Mouse (Mus musculus) bone marrow macrophage, adult 2 months (primary cell): ENCODE results near the gene Hist1h2bq. TPM values are rescaled to one million over a fixed set of nuclear protein-coding genes. Genes with fewer than 3 reads are reported as not detected.

Experiments
- H3K27ac ChIP-seq: 2 replicates; pipeline ENCODE4 v1.5.1; 2012; ENCODE audit warnings: low read depth, low read length; ENCODE audit not compliant: insufficient read depth
- H3K4me1 ChIP-seq: 2 replicates; pipeline ENCODE4 v1.6.1; 2012; ENCODE audit warnings: low read length; ENCODE audit not compliant: control insufficient read depth, insufficient read depth
- H3K4me3 ChIP-seq: 2 replicates; pipeline ENCODE4 v1.5.1; 2012; ENCODE audit warnings: mild to moderate bottlenecking, low read length, moderate library complexity; ENCODE audit not compliant: insufficient read depth
- CTCF ChIP-seq: IDR thresholded peaks from 2 replicates; pipeline ENCODE4 v1.5.1; 2012; ENCODE audit warnings: low read depth, mild to moderate bottlenecking, low read length, moderate library complexity
- POLR2A ChIP-seq: IDR thresholded peaks from 2 replicates; pipeline ENCODE4 v1.6.1; 2012; ENCODE audit warnings: mild to moderate bottlenecking, low read depth, low read length, borderline replicate concordance
- polyA plus RNA-seq: library from polyadenylated mRNA; stranded (reverse); fragments of >200 nt; gene quantifications from 2 replicates; pipeline ENCODE4 v1.2.4, GENCODE M21; 2012; ENCODE audit not compliant: missing spikeins, insufficient read depth, insufficient read length

The Hist1h2bq gene
- polyA plus RNA-seq, 1 experiment, result 6.5 TPM

- peak overlapping the region; percentile 38 for H3K4me3 ChIP-seq
- no peak for TF ChIP-seq POLR2A
- TF ChIP-seq CTCF, result no peak
- H3K27ac ChIP-seq, result peak overlapping the region; percentile 67
- peaks cover 24% of the 10 kb centered on the region for H3K4me1 ChIP-seq
Observed at GRCm38 (mm10) chr13:21787760-21788593, 22.0 kb downstream of the Hist1h2bq start.

- Histone ChIP-seq H3K27ac (peak within 1 kb of the TSS; percentile 86), H3K4me1 (peaks cover 23% of the 10 kb centered on the region), H3K4me3 (peak within 1 kb of the TSS; percentile 58)
Observed at GRCm38 (mm10) chr13:21786899-21787629, 22.9 kb downstream of the Hist1h2bq start, which contains the start of the genes Hist1h2an and Hist1h2bp. Gene Hist1h2an (minus strand): TSS chr13:21787218. Gene Hist1h2bp (plus strand): TSS chr13:21787461.

DNA sequence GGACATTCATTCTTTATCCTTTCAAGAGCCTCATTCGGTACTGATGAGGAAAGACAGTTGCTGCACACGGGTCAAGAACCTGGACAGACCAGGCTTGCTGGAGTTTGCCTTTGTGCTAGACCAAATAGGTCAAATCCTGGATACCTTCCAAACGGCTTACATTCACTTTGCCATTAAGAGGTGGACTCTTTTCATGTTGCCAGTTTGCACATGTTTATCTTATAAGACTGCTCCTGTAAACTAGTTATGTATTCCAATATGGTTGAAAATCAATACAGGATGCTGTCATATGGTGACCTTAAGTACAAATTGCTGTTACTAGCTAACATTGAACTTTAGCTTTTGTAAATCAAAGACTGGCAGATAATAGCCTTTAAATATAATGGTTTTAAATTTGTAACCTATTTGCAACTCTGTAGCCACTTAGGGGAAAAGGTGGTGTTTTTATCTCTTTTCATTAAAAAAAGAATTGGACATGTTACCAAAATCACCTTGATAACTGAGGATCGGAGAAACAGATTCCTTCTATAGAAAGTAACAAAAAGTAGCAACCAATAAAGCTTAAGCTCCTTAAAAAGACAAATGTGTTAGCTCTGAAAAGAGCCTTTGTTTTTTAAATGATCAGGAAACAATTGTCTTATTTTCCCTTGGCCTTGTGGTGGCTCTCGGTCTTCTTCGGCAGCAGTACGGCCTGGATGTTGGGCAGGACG lies 23.7 kb downstream of the Hist1h2bq start:
- Histone ChIP-seq H3K4me1 (peaks cover 18% of the 10 kb centered on the region), H3K4me3 (peak overlapping the region; percentile 58), H3K27ac (peak overlapping the region; percentile 86)
- TF ChIP-seq POLR2A (no peak), CTCF (no peak)

DNA sequence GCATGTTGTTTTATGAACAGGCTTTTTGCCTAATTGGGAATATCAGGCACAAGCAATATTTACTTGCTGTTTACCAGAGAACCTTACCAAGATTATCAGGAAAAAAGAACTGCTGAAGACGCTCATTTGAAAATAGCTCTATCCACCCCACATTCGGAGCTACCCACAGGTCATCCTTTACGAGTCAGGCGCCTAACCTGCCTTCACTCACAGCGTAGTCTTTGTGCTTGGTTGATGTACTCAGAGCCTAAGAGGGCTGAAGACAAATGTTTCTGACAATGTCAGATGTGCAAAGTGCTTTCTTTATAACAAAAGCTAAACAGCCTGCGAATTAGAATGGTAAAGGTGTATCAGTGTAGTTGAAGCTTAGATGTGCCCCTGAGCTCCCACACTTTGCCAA lies 25.7 kb downstream of the Hist1h2bq start:
- H3K4me1 ChIP-seq, result peaks cover 20% of the 10 kb centered on the region
- TF ChIP-seq CTCF, result no peak
- TF ChIP-seq POLR2A, result no peak
- H3K4me3 ChIP-seq, result no peak overlapping the region
- peak overlapping the region; percentile 89 for H3K27ac ChIP-seq

DNA sequence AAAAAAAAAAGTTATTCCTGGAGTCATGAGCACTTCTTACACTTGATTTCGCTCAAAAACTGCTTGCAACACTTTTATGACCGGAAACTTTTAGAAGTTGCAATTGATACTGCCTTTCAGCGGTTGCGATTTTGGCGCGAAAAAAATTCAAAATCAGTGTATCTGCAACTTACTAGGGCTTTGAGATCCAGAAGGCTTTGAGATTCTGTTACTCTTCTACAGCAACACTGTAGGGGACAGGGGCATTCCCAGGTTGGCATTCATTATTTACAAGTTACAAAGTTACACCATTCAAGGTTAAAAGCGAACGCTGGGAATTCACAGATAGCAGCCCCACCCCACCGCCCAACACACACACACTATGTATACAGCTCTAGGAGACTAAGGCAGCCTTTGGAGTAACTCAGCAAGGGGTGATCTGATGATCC lies 26.2 kb downstream of the Hist1h2bq start:
- Histone ChIP-seq H3K4me1 (peaks cover 20% of the 10 kb centered on the region), H3K4me3 (peak overlapping the region; percentile 18), H3K27ac (peak overlapping the region; percentile 89)
- TF ChIP-seq CTCF, result no peak
- TF ChIP-seq POLR2A, result no peak

DNA sequence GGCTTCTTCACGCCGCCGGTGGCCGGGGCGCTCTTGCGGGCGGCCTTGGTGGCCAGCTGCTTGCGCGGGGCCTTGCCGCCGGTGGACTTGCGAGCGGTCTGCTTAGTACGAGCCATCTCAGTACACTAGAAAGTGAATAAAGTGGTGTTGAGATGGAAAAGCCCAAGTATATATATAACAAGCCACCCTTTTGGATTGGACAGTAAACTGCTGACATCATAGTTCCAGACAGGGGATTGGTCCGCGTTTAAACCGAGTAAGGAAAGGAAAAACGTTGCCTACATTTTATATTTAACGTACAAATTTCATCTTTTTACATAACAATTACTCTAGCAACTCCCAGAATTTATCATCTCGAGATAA lies 26.8 kb downstream of the Hist1h2bq start, which contains the start of gene Hist1h3i:
TSS of gene Hist1h3i (minus strand) at position 116 of the 363 bp plus-strand sequence.
- Histone ChIP-seq H3K27ac (peak within 1 kb of the TSS; percentile 89), H3K4me3 (peak within 1 kb of the TSS; percentile 62), H3K4me1 (peaks cover 17% of the 10 kb centered on the region)
- TF ChIP-seq CTCF, result no peak
- TF ChIP-seq POLR2A, result no peak

- peaks cover 12% of the 10 kb centered on the region for H3K4me1 ChIP-seq
- H3K4me3 ChIP-seq, result peak overlapping the region; percentile 62
- peak overlapping the region; percentile 85 for H3K27ac ChIP-seq
Observed at GRCm38 (mm10) chr13:21782361-21783254, 27.4 kb downstream of the Hist1h2bq start.

DNA sequence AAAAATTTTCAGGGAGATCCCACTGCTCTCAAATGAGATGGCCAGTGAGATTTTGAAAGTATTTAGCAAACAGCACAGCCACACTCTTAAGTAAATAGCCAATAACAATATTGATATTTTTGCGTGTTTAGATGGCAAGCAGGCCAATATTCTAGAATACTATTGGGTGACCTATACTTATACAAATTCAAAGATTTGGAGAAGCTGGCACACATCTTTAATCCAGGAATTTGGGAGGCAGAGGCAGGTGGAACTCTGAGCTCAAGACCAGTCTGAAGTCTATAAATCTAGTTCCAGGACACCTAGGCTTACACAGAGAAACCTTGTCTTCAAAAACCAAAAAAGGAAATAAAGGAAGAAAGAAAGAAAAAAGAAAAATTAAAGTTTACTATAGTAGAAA lies 28.4 kb downstream of the Hist1h2bq start:
- H3K4me3 ChIP-seq, result no peak overlapping the region
- TF ChIP-seq POLR2A (no peak), CTCF (no peak)

DNA sequence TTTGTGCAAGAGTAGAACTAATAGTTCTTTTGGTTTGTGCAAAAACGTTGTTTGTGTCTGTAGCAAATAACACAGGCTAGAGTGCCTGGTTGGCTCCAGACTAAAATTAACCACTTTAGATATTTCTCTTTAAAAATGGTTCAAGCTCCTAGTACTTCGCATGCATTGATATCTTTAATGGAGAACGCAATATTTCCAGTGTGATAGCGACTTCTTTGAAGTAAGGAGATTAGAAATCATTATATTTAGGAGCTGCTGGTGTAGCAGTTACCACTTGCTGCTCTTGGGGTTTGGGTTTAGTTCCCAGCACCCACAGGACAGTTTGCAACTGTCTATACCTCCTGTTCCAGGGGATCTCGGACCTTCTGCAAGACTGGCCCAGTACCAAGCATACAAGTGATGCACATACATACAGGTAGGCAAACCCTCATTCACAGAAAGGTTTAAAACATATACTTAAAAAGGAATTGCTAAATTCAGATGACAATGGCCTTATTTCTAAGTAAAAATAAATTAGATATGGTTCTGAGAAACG lies 28.9 kb downstream of the Hist1h2bq start:
- Histone ChIP-seq H3K4me1 (peaks cover 11% of the 10 kb centered on the region), H3K4me3 (no peak overlapping the region), H3K27ac (peak overlapping the region; percentile 46; the same call in 1 of the 2 replicates)
- TF ChIP-seq POLR2A, result no peak
- no peak for TF ChIP-seq CTCF

More for the DNA sequence above, 28.4 kb downstream of the Hist1h2bq start:
- H3K4me1 ChIP-seq, result peaks cover 12% of the 10 kb centered on the region
- H3K27ac ChIP-seq, result no peak overlapping the region
